Mouse (Mus musculus): ENCODE measurements at regions not wholly inside any gene's neighbourhood (a gene's known extent, or its start where the extent isn't known, plus 50 kb on each side); places are given as distances from the start of the nearest gene placed in this dataset.

GRCm38 (mm10) chr8:25429846-25430482 is 605.8 kb upstream of the Adam5 start:
- TF ChIP-seq EP300 (IDR thresholded peaks at IDR 0.05; ENCODE audit: low read depth) (no peak), CTCF (IDR thresholded peaks at IDR 0.05; ENCODE audit: low read depth) (no peak)
- Histone ChIP-seq H3K4me2 (ENCODE audit: low read depth, low read length) (no peak overlapping the region), H3K9ac (replicated peaks; ENCODE audit: low read depth, low read length) (no peak overlapping the region), H3K9me3 (replicated peaks; ENCODE audit: control insufficient read depth, low read length) (0 out of 2 replicates have a peak, but pooled peaks cover 3% of the 10 kb centered on the region), H3K4me3 (ENCODE audit: low read depth, low read length) (no peak overlapping the region), H3K27me3 (ENCODE audit: control insufficient read depth, insufficient read depth, low read length) (no peaks in the 10 kb centered on the region), H3K4me1 (ENCODE audit: control insufficient read depth, insufficient read depth) (no peaks in the 10 kb centered on the region), H3K36me3 (replicated peaks; ENCODE audit: control insufficient read depth, insufficient read depth, low read length) (no peaks in the 10 kb centered on the region), H3K27ac (ENCODE audit: low read depth) (no peak overlapping the region)
- no peak for ATAC-seq (ENCODE audit: insufficient read depth, low read depth)
- no peak for DNase-seq (ENCODE audit: low spot score)
- WGBS: 67% methylated on average over 19 of the region's 19 CpGs

DNA sequence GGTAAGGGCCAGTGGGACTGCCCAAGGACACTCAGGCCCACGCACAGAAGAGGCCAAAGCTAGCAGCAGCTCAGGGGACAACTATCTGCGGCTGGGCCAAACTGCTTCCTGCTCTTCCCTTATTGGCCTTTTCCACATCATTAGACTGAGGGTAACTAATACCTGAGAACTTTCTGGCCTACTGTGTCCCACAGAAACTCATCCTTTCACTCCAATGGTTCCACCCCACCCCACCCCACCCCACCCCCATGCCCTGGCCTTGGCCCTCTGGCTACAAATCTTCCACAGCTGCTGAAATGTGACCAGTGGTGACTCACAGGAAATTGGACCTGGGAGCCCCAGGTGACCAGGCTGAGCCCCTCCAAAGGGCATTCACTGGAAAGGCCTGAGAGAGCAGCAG is 604.6 kb upstream of the Adam5 start:
- Histone ChIP-seq H3K4me1 (ENCODE audit: control insufficient read depth, insufficient read depth) (no peaks in the 10 kb centered on the region), H3K27me3 (ENCODE audit: control insufficient read depth, insufficient read depth, low read length) (no peaks in the 10 kb centered on the region), H3K4me3 (ENCODE audit: low read depth, low read length) (no peak overlapping the region), H3K27ac (ENCODE audit: low read depth) (no peak overlapping the region), H3K9ac (replicated peaks; ENCODE audit: low read depth, low read length) (no peak overlapping the region), H3K36me3 (replicated peaks; ENCODE audit: control insufficient read depth, insufficient read depth, low read length) (no peaks in the 10 kb centered on the region), H3K9me3 (replicated peaks; ENCODE audit: control insufficient read depth, low read length) (0 out of 2 replicates have a peak, but pooled peaks cover 3% of the 10 kb centered on the region), H3K4me2 (ENCODE audit: low read depth, low read length) (no peak overlapping the region)
- ATAC-seq (ENCODE audit: insufficient read depth, low read depth) (no peak), DNase-seq (ENCODE audit: low spot score) (no peak)
- WGBS: 66% methylated on average over 2 of the region's 2 CpGs
- TF ChIP-seq EP300 (IDR thresholded peaks at IDR 0.05; ENCODE audit: low read depth): no peak
- no peak for TF ChIP-seq CTCF (IDR thresholded peaks at IDR 0.05; ENCODE audit: low read depth)

GRCm38 (mm10) chr8:25426207-25426606 is 602.0 kb upstream of the Adam5 start:
- H3K36me3 ChIP-seq (replicated peaks; ENCODE audit: control insufficient read depth, insufficient read depth, low read length): no peaks in the 10 kb centered on the region
- no peaks in the 10 kb centered on the region for H3K9me3 ChIP-seq (replicated peaks; ENCODE audit: control insufficient read depth, low read length)
- ATAC-seq (ENCODE audit: insufficient read depth, low read depth) (no peak), DNase-seq (ENCODE audit: low spot score) (no peak)
- TF ChIP-seq CTCF (IDR thresholded peaks at IDR 0.05; ENCODE audit: low read depth): no peak
- TF ChIP-seq EP300 (IDR thresholded peaks at IDR 0.05; ENCODE audit: low read depth): no peak
- H3K4me1 ChIP-seq (ENCODE audit: control insufficient read depth, insufficient read depth): no peaks in the 10 kb centered on the region
- 41% methylated on average over 1 of the region's 1 CpGs for WGBS
- no peak overlapping the region for H3K4me2 ChIP-seq (ENCODE audit: low read depth, low read length)
- no peak overlapping the region for H3K4me3 ChIP-seq (ENCODE audit: low read depth, low read length)
- H3K27ac ChIP-seq (ENCODE audit: low read depth): no peak overlapping the region
- H3K27me3 ChIP-seq (ENCODE audit: control insufficient read depth, insufficient read depth, low read length): no peaks in the 10 kb centered on the region
- no peak overlapping the region for H3K9ac ChIP-seq (replicated peaks; ENCODE audit: low read depth, low read length)

DNA sequence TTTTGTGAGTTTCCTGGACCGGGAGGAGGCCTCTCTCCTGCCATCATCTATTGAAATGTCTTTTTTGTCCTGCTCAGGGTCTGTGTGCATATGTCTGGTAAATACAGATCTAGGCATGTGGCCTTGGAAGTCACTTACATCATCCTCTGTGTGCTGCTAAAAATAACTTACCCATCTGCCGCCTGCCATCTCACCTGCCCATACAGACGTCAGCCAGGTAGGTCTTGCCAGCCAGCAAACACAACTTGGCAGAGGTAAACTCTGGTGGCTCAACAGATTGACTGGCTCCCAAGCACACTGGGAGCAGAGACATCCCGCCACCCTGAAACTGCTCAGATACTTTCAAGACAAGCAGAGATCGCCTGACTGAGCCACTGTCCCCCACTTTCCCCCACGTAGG is 597.3 kb upstream of the Adam5 start:
- 75% methylated on average over 6 of the region's 6 CpGs for WGBS
- no peak overlapping the region for H3K4me3 ChIP-seq (ENCODE audit: low read depth, low read length)
- TF ChIP-seq CTCF (IDR thresholded peaks at IDR 0.05; ENCODE audit: low read depth): no peak
- no peak for TF ChIP-seq EP300 (IDR thresholded peaks at IDR 0.05; ENCODE audit: low read depth)
- H3K4me2 ChIP-seq (ENCODE audit: low read depth, low read length): no peak overlapping the region
- H3K36me3 ChIP-seq (replicated peaks; ENCODE audit: control insufficient read depth, insufficient read depth, low read length): no peaks in the 10 kb centered on the region
- DNase-seq (ENCODE audit: low spot score) (no peak), ATAC-seq (ENCODE audit: insufficient read depth, low read depth) (no peak)
- H3K4me1 ChIP-seq (ENCODE audit: control insufficient read depth, insufficient read depth): no peaks in the 10 kb centered on the region
- no peak overlapping the region for H3K27ac ChIP-seq (ENCODE audit: low read depth)
- no peak overlapping the region for H3K9ac ChIP-seq (replicated peaks; ENCODE audit: low read depth, low read length)
- no peaks in the 10 kb centered on the region for H3K27me3 ChIP-seq (ENCODE audit: control insufficient read depth, insufficient read depth, low read length)
- H3K9me3 ChIP-seq (replicated peaks; ENCODE audit: control insufficient read depth, low read length): no peaks in the 10 kb centered on the region

- H3K9me3 ChIP-seq (replicated peaks; ENCODE audit: control insufficient read depth, low read length): no peaks in the 10 kb centered on the region
- H3K27me3 ChIP-seq (ENCODE audit: control insufficient read depth, insufficient read depth, low read length): no peaks in the 10 kb centered on the region
- TF ChIP-seq CTCF (IDR thresholded peaks at IDR 0.05; ENCODE audit: low read depth) (no peak), EP300 (IDR thresholded peaks at IDR 0.05; ENCODE audit: low read depth) (no peak)
- DNase-seq (ENCODE audit: low spot score) (no peak), ATAC-seq (ENCODE audit: insufficient read depth, low read depth) (no peak)
- H3K4me1 ChIP-seq (ENCODE audit: control insufficient read depth, insufficient read depth): no peaks in the 10 kb centered on the region
- H3K4me2 ChIP-seq (ENCODE audit: low read depth, low read length): no peak overlapping the region
- WGBS: 88% methylated on average over 5 of the region's 5 CpGs
- H3K27ac ChIP-seq (ENCODE audit: low read depth): no peak overlapping the region
- H3K9ac ChIP-seq (replicated peaks; ENCODE audit: low read depth, low read length): no peak overlapping the region
- H3K4me3 ChIP-seq (ENCODE audit: low read depth, low read length): no peak overlapping the region
- no peaks in the 10 kb centered on the region for H3K36me3 ChIP-seq (replicated peaks; ENCODE audit: control insufficient read depth, insufficient read depth, low read length)
Measured at GRCm38 (mm10) chr8:25410536-25410935, 586.4 kb upstream of the Adam5 start.

DNA sequence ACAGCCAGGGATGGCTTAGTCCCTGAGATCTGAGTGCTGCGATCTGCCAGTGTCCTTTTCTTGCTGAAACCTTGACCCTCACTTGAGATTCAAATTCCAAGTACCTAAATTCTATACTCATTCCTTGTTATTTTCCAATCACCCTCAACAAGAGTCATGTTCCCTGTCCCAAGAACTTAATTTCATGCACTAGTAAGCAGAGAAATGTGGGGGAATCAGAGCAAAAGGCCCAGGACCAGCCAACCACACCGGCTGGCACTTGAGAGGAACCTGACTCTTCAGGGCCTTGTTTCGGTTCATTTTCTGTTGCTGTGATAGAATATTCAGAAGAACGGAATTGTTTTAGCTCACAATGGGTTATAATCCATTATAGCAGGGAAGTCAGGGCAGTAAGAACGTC is 583.7 kb upstream of the Adam5 start:
- Histone ChIP-seq H3K27me3 (ENCODE audit: control insufficient read depth, insufficient read depth, low read length) (no peaks in the 10 kb centered on the region), H3K27ac (ENCODE audit: low read depth) (no peak overlapping the region), H3K9me3 (replicated peaks; ENCODE audit: control insufficient read depth, low read length) (no peaks in the 10 kb centered on the region), H3K4me2 (ENCODE audit: low read depth, low read length) (no peak overlapping the region), H3K4me3 (ENCODE audit: low read depth, low read length) (no peak overlapping the region), H3K4me1 (ENCODE audit: control insufficient read depth, insufficient read depth) (no peaks in the 10 kb centered on the region), H3K9ac (replicated peaks; ENCODE audit: low read depth, low read length) (no peak overlapping the region), H3K36me3 (replicated peaks; ENCODE audit: control insufficient read depth, insufficient read depth, low read length) (no peaks in the 10 kb centered on the region)
- 90% methylated on average over 5 of the region's 5 CpGs for WGBS
- no peak for DNase-seq (ENCODE audit: low spot score)
- no peak for ATAC-seq (ENCODE audit: insufficient read depth, low read depth)
- TF ChIP-seq EP300 (IDR thresholded peaks at IDR 0.05; ENCODE audit: low read depth) (no peak), CTCF (IDR thresholded peaks at IDR 0.05; ENCODE audit: low read depth) (no peak)
